Mouse (Mus musculus): Measurements from ENCODE around the gene Rph3al.
A peak's percentile ranks its signal among the peaks of the same experiment; 100 is the strongest.

DNA sequence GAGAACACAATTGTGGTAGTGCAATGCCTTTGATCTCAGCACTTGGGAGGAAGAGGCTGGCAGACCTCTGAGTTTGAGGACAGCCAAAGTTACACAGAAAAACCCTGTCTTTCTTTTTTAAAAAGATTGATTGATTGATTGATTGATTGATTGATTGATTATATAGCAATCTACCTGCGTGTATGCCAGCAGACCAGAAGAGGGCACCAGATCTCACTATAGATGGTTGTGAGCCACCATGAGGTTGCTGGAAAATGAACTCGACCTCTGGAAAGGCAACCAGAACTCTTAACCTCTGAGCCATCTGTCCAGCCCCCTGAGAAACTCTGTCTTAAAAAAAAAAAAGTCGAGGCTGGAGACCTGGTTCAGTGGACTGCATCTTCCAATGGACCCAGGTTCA, 32.4 kb upstream of the Rph3al start:
- TF ChIP-seq CTCF (conservative IDR thresholded peaks at IDR 0.05; ENCODE audit: insufficient read depth, insufficient read length, low read depth, low read length) (peak; percentile 14; the same call in 1 of the 2 replicates), POLR2A (IDR thresholded peaks at IDR 0.05; ENCODE audit: low read depth, low read length) (no peak)
